Mouse (Mus musculus) layer of hippocampus, postnatal 25 days (tissue): ENCODE results near the gene Sds. TPM values are rescaled to one million over a fixed set of nuclear protein-coding genes. Genes with fewer than 3 reads are reported as not detected.
"Not testable (repeated sequence)": the region's sequence is repeated elsewhere in the genome, so short reads cannot be mapped to it uniquely, and the experiment has no call there.

ENCODE experiments used
- DNase-seq, 2 experiments: peaks; one replicate each; pipeline ENCODE4 v3.0.0; 2022; ENCODE audit warnings: mixed read lengths in 2 of 2, low spot score in 1 of 2; ENCODE audit errors: extremely low spot score in 1 of 2
- total RNA-seq, 2 experiments: library from RNA; stranded (reverse); gene quantifications; 2 replicates each; pipeline ENCODE4 v1.2.3; 2021

Gene Sds
- total RNA-seq, 2 experiments from 2014 or later, result 0.22 TPM; not detected in 1

GRCm38 (mm10) chr5:120481205-120481604 lies 4.9 kb downstream of the Sds start:
- no peak for DNase-seq

DNA sequence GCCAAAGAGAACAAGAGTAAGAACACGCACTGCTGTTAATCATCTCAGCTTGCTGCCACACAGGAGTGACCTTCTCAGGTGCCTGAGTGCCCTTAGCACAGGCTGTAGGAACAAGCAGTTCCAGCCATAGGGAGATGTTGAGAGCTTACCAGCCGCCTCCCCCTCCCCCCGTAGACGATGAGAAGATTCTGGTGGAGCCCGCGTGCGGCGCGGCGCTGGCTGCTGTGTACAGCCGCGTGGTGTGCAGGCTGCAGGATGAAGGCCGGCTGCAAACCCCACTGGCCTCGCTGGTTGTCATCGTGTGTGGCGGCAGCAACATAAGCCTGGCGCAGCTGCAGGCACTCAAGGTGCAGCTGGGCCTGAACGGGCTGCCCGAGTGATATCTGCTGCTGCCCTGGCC lies 7.1 kb downstream of the Sds start:
- no peak for DNase-seq

DNA sequence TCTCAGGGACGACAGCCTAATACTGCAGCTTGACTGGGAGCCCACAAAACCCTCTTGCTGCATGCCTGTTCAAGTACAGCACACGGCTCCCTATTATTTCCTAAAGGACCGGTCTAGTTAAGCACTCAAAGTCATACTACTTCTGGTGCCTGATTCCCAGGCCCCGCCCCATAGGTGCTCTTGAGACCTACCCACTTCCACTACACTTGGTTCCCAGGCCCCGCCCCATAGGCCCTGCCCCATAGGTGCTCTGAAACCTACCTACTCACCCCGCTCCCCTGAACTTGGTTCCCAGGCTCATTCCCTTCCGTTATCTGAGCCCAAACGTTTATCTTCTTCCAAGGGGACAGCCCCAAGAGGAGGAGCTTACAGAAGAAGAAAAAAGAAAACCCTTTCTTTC lies 11.5 kb downstream of the Sds start:
- no peak for DNase-seq

GRCm38 (mm10) chr5:120490679-120491192 lies 14.4 kb downstream of the Sds start:
- peak in 1 of 2 experiments; percentile 48 for DNase-seq

GRCm38 (mm10) chr5:120492437-120492836 lies 16.1 kb downstream of the Sds start:
- peak in 1 of 2 experiments; percentile 53 for DNase-seq

DNA sequence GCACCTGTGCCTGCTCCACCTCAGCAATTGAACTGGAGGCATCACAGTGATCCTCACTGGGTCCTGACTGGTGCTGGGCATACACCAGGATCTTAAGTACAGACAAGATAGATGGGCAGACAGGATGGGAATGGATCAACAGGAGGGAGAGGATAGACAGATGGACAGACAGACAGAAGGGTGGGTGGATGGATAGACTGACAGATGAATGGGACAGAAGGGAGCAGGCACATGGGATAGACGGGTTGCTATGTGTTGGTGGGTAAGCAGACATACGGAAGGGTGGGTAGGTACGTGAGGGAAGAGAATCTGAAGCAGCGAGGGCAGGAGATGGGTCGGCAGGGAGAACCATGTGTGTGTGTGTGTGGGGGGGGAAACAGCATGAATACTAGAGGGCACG lies 17.1 kb downstream of the Sds start:
- DNase-seq, result no peak

DNA sequence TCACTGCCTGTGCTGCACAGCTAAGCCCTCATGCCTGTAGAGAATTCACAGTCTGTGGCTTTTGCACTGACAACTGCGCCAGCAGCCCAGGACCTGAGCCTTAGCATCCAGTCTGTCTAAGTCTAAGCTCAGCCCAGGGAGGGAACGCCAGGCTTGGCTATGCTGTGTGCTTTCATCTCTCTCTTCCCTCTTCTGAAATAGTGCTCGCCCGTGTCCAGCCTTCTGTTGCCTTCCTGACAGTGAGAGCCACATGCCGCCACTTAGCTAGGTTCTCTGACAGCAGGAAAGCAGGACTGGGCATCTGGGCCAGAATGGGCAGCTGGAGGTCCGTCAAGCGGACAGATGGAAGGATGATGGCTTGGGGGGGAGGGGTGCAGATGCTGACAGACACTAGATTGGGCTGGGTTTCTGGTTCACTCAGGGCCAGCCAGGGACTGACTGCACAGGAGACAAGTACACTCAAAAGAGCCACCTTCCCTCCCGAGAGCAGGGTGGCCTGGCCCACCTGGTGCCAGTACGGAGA lies 17.6 kb downstream of the Sds start:
- DNase-seq, result no peak

DNA sequence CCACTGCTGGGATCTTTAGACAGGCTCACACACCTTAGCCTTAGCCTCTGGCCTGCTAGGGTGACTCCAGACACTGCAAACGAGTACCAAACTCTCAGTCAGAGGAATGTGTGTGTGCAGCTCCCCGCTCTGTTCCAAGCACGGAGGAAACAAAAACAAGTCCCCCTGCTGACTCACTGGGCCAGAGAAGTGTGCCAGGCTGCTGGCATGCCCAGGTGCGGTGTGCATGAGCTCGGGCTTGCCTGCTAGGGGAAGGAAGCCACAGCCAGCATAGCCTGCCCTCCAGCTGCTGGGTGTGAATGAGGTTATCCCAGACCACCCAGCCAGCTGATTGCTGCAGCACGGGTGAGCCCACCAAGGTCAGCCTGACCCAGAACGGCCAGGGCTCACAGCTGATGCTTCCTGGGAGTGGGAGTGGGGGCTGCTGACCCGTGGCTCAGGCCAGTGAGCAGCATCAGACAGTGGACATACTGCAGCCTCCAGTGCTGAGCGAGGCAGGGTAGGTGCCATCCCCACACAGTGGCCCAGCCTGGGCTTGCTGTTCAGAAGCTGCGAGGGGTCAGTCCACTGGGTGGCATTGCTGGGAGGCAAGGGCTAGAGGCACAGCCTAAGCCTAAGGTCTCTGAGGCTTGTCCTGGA lies 18.9 kb downstream of the Sds start:
- DNase-seq, result no peak

GRCm38 (mm10) chr5:120495703-120496226 lies 19.4 kb downstream of the Sds start:
- no peak for DNase-seq

GRCm38 (mm10) chr5:120497071-120497470 lies 20.7 kb downstream of the Sds start:
- no peak for DNase-seq

DNA sequence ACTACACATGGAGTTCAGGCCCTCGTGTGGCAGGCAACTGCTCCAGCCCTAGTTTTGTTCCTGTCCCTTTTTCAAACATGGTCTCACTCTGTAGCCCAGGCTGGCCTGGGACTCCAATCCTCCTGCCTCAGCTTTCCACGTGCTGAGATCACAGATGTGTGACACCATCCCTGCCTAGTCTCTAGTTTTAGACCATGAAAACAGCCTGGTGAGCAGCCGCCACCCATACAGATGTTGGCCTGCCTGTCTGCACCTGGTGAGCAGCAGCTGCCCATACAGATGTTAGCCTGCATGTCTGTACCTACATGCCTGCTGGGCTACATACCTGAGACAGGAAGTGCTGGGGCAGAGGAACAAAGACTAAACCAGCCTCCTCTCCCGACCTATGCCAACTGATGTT lies 22.9 kb downstream of the Sds start:
- DNase-seq, result no peak

DNA sequence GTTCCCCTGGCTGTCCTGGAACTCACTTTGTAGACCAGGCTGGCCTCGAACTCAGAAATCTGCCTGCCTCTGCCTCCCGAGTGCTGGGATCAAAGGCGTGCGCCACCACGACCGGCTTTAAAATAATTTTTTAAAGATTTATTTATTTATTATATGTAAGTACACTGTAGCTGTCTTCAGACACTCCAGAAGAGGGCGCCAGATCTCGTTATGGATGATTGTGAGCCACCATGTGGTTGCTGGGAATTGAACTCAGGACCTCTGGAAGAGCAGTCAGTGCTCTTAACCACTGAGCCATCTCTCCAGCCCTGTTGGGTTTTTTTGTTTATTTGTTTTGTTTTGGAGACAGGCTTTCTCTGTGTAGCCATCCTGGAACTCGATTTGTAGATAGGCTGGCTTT lies 24.3 kb downstream of the Sds start:
- DNase-seq, result not testable (repeated sequence)

DNA sequence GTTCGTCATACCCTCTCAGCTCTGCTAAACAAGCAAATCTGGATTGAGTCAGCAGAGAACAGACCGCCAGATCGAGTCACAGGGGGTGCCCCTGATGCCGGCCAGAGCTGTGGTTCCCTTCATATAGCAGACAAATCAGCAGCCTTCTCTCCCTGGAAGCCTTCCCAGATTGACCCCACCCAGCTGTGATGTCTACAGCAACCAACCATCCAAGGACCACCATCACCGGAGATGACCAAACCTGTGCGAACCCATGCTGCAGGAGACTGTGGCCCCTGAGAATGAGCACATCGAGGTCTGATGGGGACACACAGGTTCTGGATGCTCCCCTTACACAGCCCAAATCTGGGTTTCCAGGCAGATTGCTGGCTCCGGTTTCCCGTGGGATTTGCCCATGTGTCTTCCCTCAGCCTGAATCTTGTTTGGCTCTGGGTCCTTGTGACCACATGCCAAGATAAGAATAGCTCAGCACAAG lies 25.9 kb downstream of the Sds start:
- peak in 1 of 2 experiments; percentile 40 for DNase-seq

- no peak for DNase-seq
These were observed 26.4 kb downstream of the Sds start for GRCm38 (mm10) chr5:120502675-120503143.

DNA sequence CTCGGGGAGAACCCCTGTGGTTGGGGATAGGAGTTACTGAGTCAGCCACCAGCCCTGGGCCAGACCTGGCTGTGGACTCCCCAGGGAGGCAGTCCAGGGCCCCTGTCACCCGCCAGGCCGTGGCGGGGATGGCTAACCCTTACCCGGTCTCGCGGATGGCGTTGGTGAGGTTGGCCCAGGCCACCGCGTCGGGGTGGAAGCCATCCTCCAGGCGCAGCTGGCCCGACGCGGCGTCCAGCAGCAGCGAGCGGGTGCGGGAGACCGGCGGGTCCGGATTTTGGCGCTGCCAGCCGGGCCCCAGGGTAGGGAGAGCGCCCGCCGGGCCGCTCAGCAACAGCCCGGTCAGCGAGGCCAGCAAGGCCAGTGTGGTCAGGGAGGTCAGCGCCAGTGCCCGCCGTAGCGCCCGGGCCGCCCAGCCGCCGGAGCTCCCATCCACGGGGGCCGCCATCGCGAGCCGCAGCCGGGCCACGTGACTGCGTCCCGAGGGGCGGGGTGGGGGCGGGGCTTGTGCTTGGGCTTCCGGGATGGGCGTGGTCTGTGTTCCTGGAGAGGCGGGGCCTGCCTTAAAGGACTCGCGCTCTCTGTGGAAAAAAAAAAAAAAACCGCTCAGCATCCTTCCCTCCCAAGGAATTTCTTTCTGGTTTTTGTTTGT lies 26.9 kb downstream of the Sds start, which contains the start of gene Plbd2:
TSS of gene Plbd2 (minus strand) at position 482 of the 652 bp plus-strand sequence.
- peak; percentile 69 to 71 for DNase-seq

- peak; percentile 67 to 77 for DNase-seq
These were observed 29.0 kb downstream of the Sds start for GRCm38 (mm10) chr5:120505368-120505767.

GRCm38 (mm10) chr5:120505781-120506180 lies 29.5 kb downstream of the Sds start:
- no peak for DNase-seq

GRCm38 (mm10) chr5:120506490-120506889 lies 30.2 kb downstream of the Sds start:
- DNase-seq, result no peak

- DNase-seq, result no peak
These were observed 31.0 kb downstream of the Sds start for GRCm38 (mm10) chr5:120507311-120507710.

GRCm38 (mm10) chr5:120510982-120511642 lies 34.8 kb downstream of the Sds start, which contains the start of gene Slc8b1:
TSS of gene Slc8b1 (plus strand) at chr5:120511168.
- DNase-seq, result peak; percentile 64 to 73
